Mouse (Mus musculus) ES-Bruce4 (cell line): ENCODE data around the gene Mvb12b. TPM values are rescaled to one million over a fixed set of nuclear protein-coding genes. Genes with fewer than 3 reads are reported as not detected.

Source experiments
- H3K27ac ChIP-seq: 2 replicates; pipeline ENCODE4 v1.5.1; 2012; ENCODE audit warnings: low read length, inconsistent platforms; ENCODE audit not compliant: insufficient read depth
- H3K27me3 ChIP-seq: 2 replicates; pipeline ENCODE4 v1.6.1; 2012; ENCODE audit warnings: mild to moderate bottlenecking, low read length, inconsistent platforms; ENCODE audit not compliant: control insufficient read depth, poor library complexity, insufficient read depth, severe bottlenecking
- H3K36me3 ChIP-seq: 2 replicates; pipeline ENCODE4 v1.6.1; 2012; ENCODE audit warnings: inconsistent platforms, mild to moderate bottlenecking, low read length, moderate library complexity; ENCODE audit not compliant: control insufficient read depth, poor library complexity, insufficient read depth, severe bottlenecking
- H3K4me1 ChIP-seq: one replicate; pipeline ENCODE4 v1.8.1; 2011; ENCODE audit warnings: low read length; ENCODE audit not compliant: control insufficient read depth, insufficient read depth
- H3K4me3 ChIP-seq: 2 replicates; pipeline ENCODE4 v1.5.1; 2011; ENCODE audit warnings: low read depth, mild to moderate bottlenecking, low read length
- H3K9ac ChIP-seq: 2 replicates; pipeline ENCODE4 v1.6.1; 2012; ENCODE audit warnings: low read depth, mild to moderate bottlenecking, inconsistent platforms; ENCODE audit not compliant: poor library complexity, severe bottlenecking
- H3K9me3 ChIP-seq: replicated peaks from 2 replicates; pipeline ENCODE4 v1.6.1; 2012; ENCODE audit warnings: mild to moderate bottlenecking, low read length, inconsistent platforms; ENCODE audit not compliant: control insufficient read depth, poor library complexity, insufficient read depth, severe bottlenecking
- CTCF ChIP-seq: IDR thresholded peaks from one replicate; pipeline ENCODE4 v1.8.1; 2011; ENCODE audit warnings: low read depth, low read length
- EP300 ChIP-seq: IDR thresholded peaks from 2 replicates; pipeline ENCODE4 v1.6.1; 2011; ENCODE audit warnings: low read depth, low read length; ENCODE audit not compliant: insufficient read depth
- POLR2A ChIP-seq: IDR thresholded peaks from one replicate; pipeline ENCODE4 v1.8.1; 2011; ENCODE audit warnings: low read length; ENCODE audit not compliant: insufficient read depth
- polyA plus RNA-seq: library from polyadenylated mRNA; stranded (reverse); fragments of >200 nt; gene quantifications from 2 replicates; pipeline ENCODE4 v1.2.4, GENCODE M21; 2011; ENCODE audit warnings: low read depth; ENCODE audit not compliant: missing spikeins, insufficient read depth, insufficient read length

The Mvb12b gene
- polyA plus RNA-seq, 1 experiment = 11.5 TPM

- Histone ChIP-seq H3K9me3 (no peaks in the 10 kb centered on the region), H3K9ac (no peak overlapping the region), H3K27me3 (no peaks in the 10 kb centered on the region), H3K36me3 (no peaks in the 10 kb centered on the region), H3K4me3 (no peak overlapping the region), H3K27ac (no peak overlapping the region), H3K4me1 (no peaks in the 10 kb centered on the region)
- TF ChIP-seq CTCF (peak; percentile 46), EP300 (no peak)
Observed at GRCm38 (mm10) chr2:33893151-33893550, 5.4 kb upstream of the Mvb12b start.

GRCm38 (mm10) chr2:33892354-33892753 is 4.6 kb upstream of the Mvb12b start:
- H3K27ac ChIP-seq = no peak overlapping the region

GRCm38 (mm10) chr2:33888100-33888385 is 297 bp upstream of the Mvb12b start:
- Histone ChIP-seq H3K4me1 (no peaks in the 10 kb centered on the region), H3K27me3 (no peaks in the 10 kb centered on the region), H3K27ac (no peak overlapping the region), H3K36me3 (no peaks in the 10 kb centered on the region), H3K9ac (no peak overlapping the region), H3K4me3 (no peak overlapping the region), H3K9me3 (no peaks in the 10 kb centered on the region)
- no peak for TF ChIP-seq EP300

More at GRCm38 (mm10) chr2:33892354-33892753, 4.6 kb upstream of the Mvb12b start:
- Histone ChIP-seq H3K27me3 (no peaks in the 10 kb centered on the region), H3K36me3 (no peaks in the 10 kb centered on the region), H3K9ac (no peak overlapping the region), H3K9me3 (no peaks in the 10 kb centered on the region), H3K4me3 (no peak overlapping the region), H3K4me1 (no peaks in the 10 kb centered on the region)
- no peak for TF ChIP-seq POLR2A
- no peak for TF ChIP-seq EP300
- no peak for TF ChIP-seq CTCF

- no peaks in the 10 kb centered on the region for H3K36me3 ChIP-seq
Observed at GRCm38 (mm10) chr2:33886386-33887327, 1.1 kb downstream of the Mvb12b start.

GRCm38 (mm10) chr2:33885264-33885651 is 2.5 kb downstream of the Mvb12b start:
- Histone ChIP-seq H3K9me3 (no peaks in the 10 kb centered on the region), H3K27me3 (no peaks in the 10 kb centered on the region), H3K4me3 (no peak overlapping the region), H3K36me3 (no peaks in the 10 kb centered on the region), H3K4me1 (no peaks in the 10 kb centered on the region), H3K27ac (no peak overlapping the region), H3K9ac (no peak overlapping the region)
- TF ChIP-seq CTCF (no peak), POLR2A (no peak), EP300 (no peak)

More at GRCm38 (mm10) chr2:33886386-33887327, 1.1 kb downstream of the Mvb12b start:
- TF ChIP-seq CTCF (no peak), EP300 (no peak), POLR2A (no peak)
- peak overlapping the region; percentile 83 for H3K9ac ChIP-seq
- H3K4me3 ChIP-seq = peak overlapping the region; percentile 69
- no peaks in the 10 kb centered on the region for H3K9me3 ChIP-seq
- H3K27ac ChIP-seq = no peak overlapping the region
- no peaks in the 10 kb centered on the region for H3K27me3 ChIP-seq
- no peaks in the 10 kb centered on the region for H3K4me1 ChIP-seq

GRCm38 (mm10) chr2:33884623-33885263 is 3.0 kb downstream of the Mvb12b start:
- no peaks in the 10 kb centered on the region for H3K36me3 ChIP-seq
- no peak for TF ChIP-seq POLR2A
- TF ChIP-seq EP300 = no peak
- no peak for TF ChIP-seq CTCF
- no peak overlapping the region for H3K4me3 ChIP-seq
- no peak overlapping the region for H3K9ac ChIP-seq
- no peaks in the 10 kb centered on the region for H3K4me1 ChIP-seq
- no peak overlapping the region for H3K27ac ChIP-seq
- H3K9me3 ChIP-seq = no peaks in the 10 kb centered on the region
- H3K27me3 ChIP-seq = no peaks in the 10 kb centered on the region
